Mouse (Mus musculus) embryonic fibroblast, embryonic 13.5 days (primary cell): Measurements from ENCODE around the gene Sos2.

Experiments
- CTCF ChIP-seq: IDR thresholded peaks from 2 replicates; pipeline ENCODE4 v1.5.1; 2011; ENCODE audit warnings: mild to moderate bottlenecking, control low read depth, low read length, moderate library complexity, borderline replicate concordance; ENCODE audit not compliant: insufficient read depth
- POLR2A ChIP-seq: IDR thresholded peaks from 2 replicates; pipeline ENCODE4 v1.6.1; 2011; ENCODE audit warnings: low read depth, mild to moderate bottlenecking, control low read depth, low read length, moderate library complexity

DNA sequence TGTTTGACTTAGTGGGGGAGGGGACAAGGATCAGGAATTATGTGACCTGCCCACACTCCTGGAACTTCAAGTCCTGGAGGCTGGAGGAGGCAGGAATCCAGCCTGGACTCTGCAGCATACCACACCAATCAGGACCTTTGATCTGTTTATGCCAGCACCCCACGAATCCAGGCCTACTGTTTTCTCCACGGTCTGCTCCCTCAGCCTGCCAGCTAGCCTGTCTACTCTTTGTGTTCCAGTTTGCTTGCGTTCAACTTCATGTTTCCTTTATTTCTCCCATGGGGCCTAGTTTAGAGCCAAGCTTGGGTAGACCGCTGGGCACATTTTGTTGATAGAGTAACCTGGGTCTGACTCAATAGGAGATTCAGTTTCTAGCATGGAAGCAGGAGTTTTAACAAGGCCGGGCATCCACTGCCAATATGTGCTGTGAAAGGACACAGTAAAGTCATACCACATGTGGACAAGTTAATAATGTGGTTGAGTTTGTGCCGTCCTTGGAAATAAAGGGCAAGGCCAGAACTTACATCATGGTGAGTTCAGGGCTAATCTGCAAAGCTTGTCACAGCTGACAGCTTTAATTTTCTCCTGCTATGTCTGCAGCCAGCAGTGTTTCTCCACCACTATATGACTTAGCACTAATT is 125.3 kb downstream of the Sos2 start:
- TF ChIP-seq CTCF = no peak
- TF ChIP-seq POLR2A = no peak
